Mouse (Mus musculus) forebrain, embryonic 16.5 days (tissue): Measurements from ENCODE around the gene Slc30a7. TPM values are rescaled to one million over a fixed set of nuclear protein-coding genes. Genes with fewer than 3 reads are reported as not detected.
A peak's percentile ranks its signal among the peaks of the same experiment; 100 is the strongest.

Source experiments
- ATAC-seq: fragments of 200-750 bp; cut with Nextera tagmentation; 2 replicates; pipeline ENCODE4 v1.8.0; 2017; ENCODE audit warnings: mild to moderate bottlenecking, moderate library complexity
- H3K27ac ChIP-seq: fragments of 300-500 bp; sonication (generic); 2 replicates; pipeline ENCODE4 v1.5.1; 2014; ENCODE audit warnings: low read length, control low read depth
- H3K27me3 ChIP-seq: fragments of 300-500 bp; sonication (generic); replicated peaks from 2 replicates; pipeline ENCODE4 v1.6.1; 2014; ENCODE audit warnings: low read length; ENCODE audit not compliant: control insufficient read depth, insufficient read depth
- H3K36me3 ChIP-seq: fragments of 300-500 bp; sonication (generic); 2 replicates; pipeline ENCODE4 v1.6.1; 2014; ENCODE audit not compliant: control insufficient read depth, insufficient read depth
- H3K4me1 ChIP-seq: fragments of 300-500 bp; sonication (generic); replicated peaks from 2 replicates; pipeline ENCODE4 v1.6.1; 2014; ENCODE audit warnings: low read length; ENCODE audit not compliant: control insufficient read depth, insufficient read depth
- H3K4me2 ChIP-seq: fragments of 300-500 bp; sonication (generic); 2 replicates; pipeline ENCODE4 v1.6.1; 2014; ENCODE audit warnings: mild to moderate bottlenecking, low read length, control low read depth
- H3K4me3 ChIP-seq: fragments of 300-500 bp; sonication (generic); replicated peaks from 2 replicates; pipeline ENCODE4 v1.5.1; 2014; ENCODE audit warnings: mild to moderate bottlenecking, low read length, control low read depth
- H3K9ac ChIP-seq: fragments of 300-500 bp; sonication (generic); replicated peaks from 2 replicates; pipeline ENCODE4 v1.6.1; 2014; ENCODE audit warnings: low read depth, low read length, control low read depth
- H3K9me3 ChIP-seq: fragments of 300-500 bp; sonication (generic); 2 replicates; pipeline ENCODE4 v1.6.1; 2016; ENCODE audit warnings: low read length; ENCODE audit not compliant: control insufficient read depth
- WGBS: fragments of 180-500 bp; shearing (Covaris S2); extraction: QIAGEN DNeasy Blood & Tissue Kit; methylation state at CpG from one replicate; pipeline ENCODE4 v1.1.7; 2014; 5-methylcytosine and 5-hydroxymethylcytosine counted together
- polyA plus RNA-seq: library from polyadenylated mRNA; unstranded; fragments of >200 nt; fragmentation: Nextera tagmentation; extraction: Ambion mirVana; gene quantifications from 2 replicates; pipeline ENCODE4 v1.2.1, GENCODE M21; 2015

The Slc30a7 gene
- polyA plus RNA-seq, 1 experiment from 2014 or later, result 19.0 TPM

GRCm38 (mm10) chr3:115974228-115974627 is 33.0 kb downstream of the Slc30a7 start:
- Histone ChIP-seq H3K4me3 (no peak overlapping the region), H3K27me3 (no peaks in the 10 kb centered on the region), H3K9ac (no peak overlapping the region), H3K4me1 (no peaks in the 10 kb centered on the region), H3K36me3 (peaks cover 19% of the 10 kb centered on the region; the same call in 1 of the 2 replicates), H3K27ac (no peak overlapping the region), H3K9me3 (no peaks in the 10 kb centered on the region), H3K4me2 (no peak overlapping the region)
- WGBS, result 91% methylated on average over 6 of the region's 6 CpGs
- ATAC-seq, result no peak

- Histone ChIP-seq H3K9me3 (no peaks in the 10 kb centered on the region), H3K4me1 (no peaks in the 10 kb centered on the region), H3K4me3 (no peak overlapping the region), H3K27ac (no peak overlapping the region), H3K36me3 (peaks cover 11% of the 10 kb centered on the region; the same call in 1 of the 2 replicates), H3K9ac (no peak overlapping the region), H3K27me3 (no peaks in the 10 kb centered on the region), H3K4me2 (no peak overlapping the region)
- 92% methylated on average over 14 of the region's 14 CpGs for WGBS
- ATAC-seq, result no peak
Observed at GRCm38 (mm10) chr3:115971891-115972646, 35.1 kb downstream of the Slc30a7 start.

- Histone ChIP-seq H3K4me1 (no peaks in the 10 kb centered on the region), H3K36me3 (peaks cover 11% of the 10 kb centered on the region; the same call in 1 of the 2 replicates), H3K27me3 (no peaks in the 10 kb centered on the region), H3K4me3 (no peak overlapping the region), H3K27ac (no peak overlapping the region), H3K4me2 (no peak overlapping the region), H3K9me3 (no peaks in the 10 kb centered on the region), H3K9ac (no peak overlapping the region)
- no peak for ATAC-seq
- WGBS, result 93% methylated on average over 20 of the region's 20 CpGs
Observed at GRCm38 (mm10) chr3:115971045-115971785, 36.0 kb downstream of the Slc30a7 start.

GRCm38 (mm10) chr3:115968745-115969530 is 38.3 kb downstream of the Slc30a7 start:
- peaks cover 2% of the 10 kb centered on the region; the same call in 1 of the 2 replicates for H3K4me1 ChIP-seq
- WGBS, result 75% methylated on average over 10 of the region's 10 CpGs

GRCm38 (mm10) chr3:115964071-115964470 is 43.1 kb downstream of the Slc30a7 start:
- Histone ChIP-seq H3K9ac (no peak overlapping the region), H3K4me2 (no peak overlapping the region), H3K4me3 (no peak overlapping the region), H3K27ac (no peak overlapping the region), H3K36me3 (no peaks in the 10 kb centered on the region), H3K9me3 (no peaks in the 10 kb centered on the region), H3K4me1 (peaks cover 2% of the 10 kb centered on the region; the same call in 1 of the 2 replicates), H3K27me3 (no peaks in the 10 kb centered on the region)
- ATAC-seq, result no peak
- WGBS, result 73% methylated on average over 5 of the region's 5 CpGs

More at GRCm38 (mm10) chr3:115968745-115969530, 38.3 kb downstream of the Slc30a7 start:
- H3K4me2 ChIP-seq, result no peak overlapping the region
- ATAC-seq, result peak; percentile 80
- no peaks in the 10 kb centered on the region for H3K27me3 ChIP-seq
- no peak overlapping the region for H3K27ac ChIP-seq
- H3K4me3 ChIP-seq, result no peak overlapping the region
- no peaks in the 10 kb centered on the region for H3K9me3 ChIP-seq
- no peak overlapping the region for H3K9ac ChIP-seq
- peaks cover 7% of the 10 kb centered on the region; the same call in 1 of the 2 replicates for H3K36me3 ChIP-seq

- peaks cover 2% of the 10 kb centered on the region; the same call in 1 of the 2 replicates for H3K4me1 ChIP-seq
- no peak overlapping the region for H3K4me3 ChIP-seq
- no peaks in the 10 kb centered on the region for H3K9me3 ChIP-seq
- no peak overlapping the region for H3K4me2 ChIP-seq
- H3K9ac ChIP-seq, result no peak overlapping the region
- H3K27ac ChIP-seq, result no peak overlapping the region
- 97% methylated on average over 1 of the region's 1 CpGs for WGBS
- no peaks in the 10 kb centered on the region for H3K27me3 ChIP-seq
- H3K36me3 ChIP-seq, result no peaks in the 10 kb centered on the region
- no peak for ATAC-seq
Observed at GRCm38 (mm10) chr3:115963597-115963996, 43.6 kb downstream of the Slc30a7 start.

GRCm38 (mm10) chr3:115962028-115962415 is 45.2 kb downstream of the Slc30a7 start:
- Histone ChIP-seq H3K9me3 (no peaks in the 10 kb centered on the region), H3K27me3 (no peaks in the 10 kb centered on the region), H3K4me1 (peaks cover 2% of the 10 kb centered on the region; the same call in 1 of the 2 replicates), H3K4me3 (no peak overlapping the region), H3K36me3 (no peaks in the 10 kb centered on the region; the same call in 1 of the 2 replicates), H3K9ac (no peak overlapping the region), H3K27ac (no peak overlapping the region), H3K4me2 (no peak overlapping the region)
- 38% methylated on average over 4 of the region's 4 CpGs for WGBS
- no peak for ATAC-seq

- no peak for ATAC-seq
- H3K9me3 ChIP-seq, result no peaks in the 10 kb centered on the region
- H3K27me3 ChIP-seq, result no peaks in the 10 kb centered on the region
- H3K4me1 ChIP-seq, result peaks cover 2% of the 10 kb centered on the region; the same call in 1 of the 2 replicates
- no peak overlapping the region for H3K9ac ChIP-seq
- H3K36me3 ChIP-seq, result no peaks in the 10 kb centered on the region; the same call in 1 of the 2 replicates
- no peak overlapping the region for H3K4me3 ChIP-seq
- WGBS, result 62% methylated on average over 11 of the region's 11 CpGs
- H3K4me2 ChIP-seq, result no peak overlapping the region
- no peak overlapping the region for H3K27ac ChIP-seq
Observed at GRCm38 (mm10) chr3:115961311-115962027, 45.7 kb downstream of the Slc30a7 start.
